Mouse (Mus musculus): ENCODE results near the gene Pex14.

DNA sequence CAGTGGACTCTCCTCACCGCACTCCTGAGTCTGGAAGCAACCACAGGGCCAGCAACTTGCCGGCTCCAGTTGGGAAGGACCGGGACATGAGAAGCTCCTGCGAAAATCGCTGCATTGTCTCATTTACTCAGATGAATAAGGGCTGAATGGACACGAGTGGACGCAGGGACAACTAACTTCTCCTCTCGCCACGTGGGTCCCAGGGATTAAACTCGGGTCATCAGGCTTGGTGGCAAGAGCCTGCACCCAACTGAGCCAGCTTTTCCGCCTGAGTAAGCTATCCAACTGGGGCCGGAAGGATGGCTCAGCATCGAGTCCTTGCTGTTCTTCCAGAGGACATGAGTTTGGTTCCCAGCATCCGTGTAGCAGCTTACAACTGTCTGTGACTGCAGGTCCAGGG is 126.3 kb downstream of the Pex14 start:
- TF ChIP-seq CTCF (IDR thresholded peaks at IDR 0.05): no peak
- no peak for TF ChIP-seq POLR2A (IDR thresholded peaks at IDR 0.05; ENCODE audit: insufficient read depth, low read depth, low read length)

Measured in heart, adult 2 months (tissue).